8 mouse cellular contexts compared by ENCODE assay signal in genomic region chr4:134579212-134579611, GRCm38 (mm10). TPM values are rescaled to one million over a fixed set of nuclear protein-coding genes. Genes with fewer than 3 reads are reported as not detected.
DNase-seq lines count a peak whose midpoint lies in the region; ATAC-seq and TF ChIP-seq lines count a peak whose summit lies in the region.

No protein-coding gene starts in this region.

- WGBS in embryonic facial prominence, embryonic 11.5 days, result 18% methylated on average over 11 of the region's 11 CpGs
- WGBS in hindbrain, embryonic 16.5 days, result 25% methylated on average over 11 of the region's 11 CpGs
- WGBS in midbrain, embryonic 12.5 days, result 18% methylated on average over 11 of the region's 11 CpGs
- WGBS in cerebellum, adult 2 months, result 36% methylated on average over 11 of the region's 11 CpGs

- no peaks in the 10 kb centered on the region for H3K27me3 ChIP-seq in embryonic facial prominence, embryonic 11.5 days (ENCODE audit: control insufficient read depth, insufficient read depth, low read length)
- H3K27me3 ChIP-seq in hindbrain, embryonic 16.5 days (replicated peaks; ENCODE audit: control insufficient read depth, insufficient read depth, low read length), result no peaks in the 10 kb centered on the region
- no peaks in the 10 kb centered on the region for H3K27me3 ChIP-seq in midbrain, embryonic 12.5 days
- no peaks in the 10 kb centered on the region for H3K27me3 ChIP-seq in cerebellum, adult 2 months (ENCODE audit: control insufficient read depth, insufficient read depth, low read length)

- H3K4me2 ChIP-seq in embryonic facial prominence, embryonic 11.5 days (ENCODE audit: low read depth, low read length), result peak overlapping the region; percentile 23
- 0 out of 2 replicates have a peak overlapping the region, but pooled peaks have one; percentile 15 for H3K4me2 ChIP-seq in hindbrain, embryonic 16.5 days (ENCODE audit: low read length)
- no peak overlapping the region for H3K4me2 ChIP-seq in midbrain, embryonic 12.5 days (replicated peaks)

- no peaks in the 10 kb centered on the region for H3K36me3 ChIP-seq in embryonic facial prominence, embryonic 11.5 days (replicated peaks; ENCODE audit: control insufficient read depth, insufficient read depth, low read depth, low read length)
- H3K36me3 ChIP-seq in hindbrain, embryonic 16.5 days (ENCODE audit: control insufficient read depth, insufficient read depth, low read length), result peaks cover 2% of the 10 kb centered on the region; the same call in 1 of the 2 replicates
- no peaks in the 10 kb centered on the region for H3K36me3 ChIP-seq in midbrain, embryonic 12.5 days

- H3K9me3 ChIP-seq in embryonic facial prominence, embryonic 11.5 days (replicated peaks; ENCODE audit: control insufficient read depth, low read length), result no peaks in the 10 kb centered on the region
- no peaks in the 10 kb centered on the region for H3K9me3 ChIP-seq in hindbrain, embryonic 16.5 days (ENCODE audit: control insufficient read depth, low read length)
- H3K9me3 ChIP-seq in midbrain, embryonic 12.5 days, result no peaks in the 10 kb centered on the region

- H3K4me3 ChIP-seq in embryonic facial prominence, embryonic 11.5 days (ENCODE audit: low read depth, low read length), result no peak overlapping the region
- no peak overlapping the region for H3K4me3 ChIP-seq in hindbrain, embryonic 16.5 days (ENCODE audit: low read length)
- no peak overlapping the region for H3K4me3 ChIP-seq in midbrain, embryonic 12.5 days
- H3K4me3 ChIP-seq in cerebellum, adult 2 months (replicated peaks; ENCODE audit: insufficient read depth, low read depth, low read length), result no peak overlapping the region

- TF ChIP-seq CTCF in cerebellum, adult 2 months (IDR thresholded peaks at IDR 0.05; ENCODE audit: borderline replicate concordance, insufficient read depth, low read depth, low read length), result no peak

- no peak for TF ChIP-seq POLR2A in cerebellum, adult 2 months (IDR thresholded peaks at IDR 0.05; ENCODE audit: borderline replicate concordance, insufficient read depth, low read length)

- peaks cover 4% of the 10 kb centered on the region; the same call in 1 of the 2 replicates for H3K4me1 ChIP-seq in embryonic facial prominence, embryonic 11.5 days (ENCODE audit: control insufficient read depth, insufficient read depth, low read length)
- H3K4me1 ChIP-seq in hindbrain, embryonic 16.5 days (ENCODE audit: control insufficient read depth, insufficient read depth, low read depth, low read length), result peaks cover 30% of the 10 kb centered on the region
- peaks cover 19% of the 10 kb centered on the region for H3K4me1 ChIP-seq in midbrain, embryonic 12.5 days
- peaks cover 45% of the 10 kb centered on the region for H3K4me1 ChIP-seq in cerebellum, adult 2 months (ENCODE audit: control insufficient read depth, insufficient read depth, low read length)

- H3K27ac ChIP-seq in embryonic facial prominence, embryonic 11.5 days (replicated peaks; ENCODE audit: low read depth, low read length), result no peak overlapping the region
- peak overlapping the region; percentile 29; the same call in 1 of the 2 replicates for H3K27ac ChIP-seq in hindbrain, embryonic 16.5 days (ENCODE audit: low read depth, low read length)
- H3K27ac ChIP-seq in midbrain, embryonic 12.5 days (replicated peaks), result 0 out of 2 replicates have a peak overlapping the region, but pooled peaks have one; percentile 7
- no peak overlapping the region for H3K27ac ChIP-seq in cerebellum, adult 2 months (ENCODE audit: insufficient read depth, low read length)

- peak; percentile 94 for DNase-seq in heart, adult 11 months
- DNase-seq in heart, postnatal 25 days (ENCODE audit: low spot score), result no peak
- peak; percentile 27 for DNase-seq in embryonic facial prominence, embryonic 11.5 days (ENCODE audit: low spot score)
- no peak for DNase-seq in B cell, adult 2 months
- DNase-seq in cerebellum, adult 2 months, result no peak
- DNase-seq in thymus, postnatal 0 days (ENCODE audit: low spot score), result no peak

- H3K9ac ChIP-seq in embryonic facial prominence, embryonic 11.5 days (replicated peaks; ENCODE audit: low read length), result no peak overlapping the region
- H3K9ac ChIP-seq in hindbrain, embryonic 16.5 days (ENCODE audit: low read depth, low read length), result no peak overlapping the region
- H3K9ac ChIP-seq in midbrain, embryonic 12.5 days (replicated peaks), result no peak overlapping the region

- intact Hi-C loops in heart, postnatal 25 days (cut with DNase I), result no loop called here

- no peak for ATAC-seq in embryonic facial prominence, embryonic 11.5 days (replicated peaks; ENCODE audit: insufficient number of reproducible peaks, low FRiP score, low TSS enrichment, low read depth)
- ATAC-seq in hindbrain, embryonic 16.5 days, result no peak
- ATAC-seq in midbrain, embryonic 12.5 days (ENCODE audit: low FRiP score, low read depth), result 0 out of 2 replicates have a peak, but pooled peaks have one; percentile 12

RNA-seq across cellular contexts. Expression of gene Selenon, which starts 27.2 kb away (rescaled TPM):
- 10 to 100 TPM; 21.0 to 22.2 TPM for total RNA-seq in heart, postnatal 25 days (2021)
- 23.6 and 34.4 TPM in 2 replicates for polyA plus RNA-seq in embryonic facial prominence, embryonic 11.5 days (2014; fragmentation: Nextera tagmentation; extraction: Ambion mirVana)
- polyA plus RNA-seq in hindbrain, embryonic 16.5 days (2015; fragmentation: Nextera tagmentation; extraction: Ambion mirVana), result 6.7 and 7.0 TPM in 2 replicates
- 15.0 and 15.1 TPM in 2 replicates for polyA plus RNA-seq in midbrain, embryonic 12.5 days (2016; fragmentation: Nextera tagmentation; extraction: Ambion mirVana)
- 37.8 and 43.1 TPM in 2 replicates for polyA plus RNA-seq in cerebellum, adult 2 months (2012; rRNA removed)
- 4.8 and 6.8 TPM in 2 replicates for polyA plus RNA-seq in thymus, postnatal 0 days (2015; fragmentation: Nextera tagmentation; extraction: Ambion mirVana)

RNA-seq across cellular contexts. Expression of gene Mtfr1l, which starts 44.0 kb away (rescaled TPM):
- total RNA-seq in heart, postnatal 25 days (2021), result 100 to 1,000 TPM; 178 to 185 TPM
- polyA plus RNA-seq in embryonic facial prominence, embryonic 11.5 days (2014; fragmentation: Nextera tagmentation; extraction: Ambion mirVana), result 137 and 138 TPM in 2 replicates
- polyA plus RNA-seq in hindbrain, embryonic 16.5 days (2015; fragmentation: Nextera tagmentation; extraction: Ambion mirVana), result 176 and 182 TPM in 2 replicates
- 127 and 133 TPM in 2 replicates for polyA plus RNA-seq in midbrain, embryonic 12.5 days (2016; fragmentation: Nextera tagmentation; extraction: Ambion mirVana)
- 146 and 148 TPM in 2 replicates for polyA plus RNA-seq in cerebellum, adult 2 months (2012; rRNA removed)
- polyA plus RNA-seq in thymus, postnatal 0 days (2015; fragmentation: Nextera tagmentation; extraction: Ambion mirVana), result 98.6 and 104 TPM in 2 replicates

Comparison
In these comparisons a context has a peak if more than half of its experiments do, and no peak if none do; other contexts are left out.
1. DNase-seq: peak in heart, adult 11 months (single experiment) and embryonic facial prominence, embryonic 11.5 days (single experiment); none in heart, postnatal 25 days (single experiment), B cell, adult 2 months (0 of 2), cerebellum, adult 2 months (0 of 2) and thymus, postnatal 0 days (single experiment).
2. H3K27ac ChIP-seq: peak in hindbrain, embryonic 16.5 days (single experiment) and midbrain, embryonic 12.5 days (single experiment); none in embryonic facial prominence, embryonic 11.5 days (single experiment) and cerebellum, adult 2 months (single experiment).